Mouse (Mus musculus): Measurements from ENCODE around the gene Olfr1090. TPM values are rescaled to one million over a fixed set of nuclear protein-coding genes. Genes with fewer than 3 reads are reported as not detected.

Olfr1090 gene
- not detected for total RNA-seq (2022)

- DNase-seq (ENCODE audit: low spot score in 2 of 2), result no peak
Observed at GRCm38 (mm10) chr2:86758893-86759292, at the start of gene Olfr1090. TSS of gene Olfr1090 (minus strand) at chr2:86758993.

DNA sequence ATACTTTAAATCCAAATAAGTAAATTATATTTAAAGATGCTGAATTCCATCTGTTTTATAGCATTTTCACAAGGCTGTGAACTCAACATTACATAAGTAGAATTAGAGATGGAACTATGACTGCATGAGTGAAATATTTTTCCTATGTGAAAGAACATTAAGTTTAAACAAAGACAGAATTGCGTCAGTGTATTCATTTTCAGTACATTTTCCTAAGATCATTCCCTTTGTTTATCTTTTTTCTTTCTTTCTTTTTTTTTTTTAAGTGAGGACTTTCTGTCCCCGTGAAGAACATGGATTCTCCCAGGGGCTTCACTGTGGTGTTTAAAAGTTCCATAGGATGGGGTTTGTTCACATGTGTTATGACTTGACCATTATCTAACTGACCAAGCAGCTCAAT lies 23.4 kb upstream of the Olfr1090 start, which contains the start of gene Olfr1093:
Olfr1093 (plus strand) TSS at position 301 of the 400 bp plus-strand sequence.
- no peak for DNase-seq (ENCODE audit: low spot score in 2 of 2)

- DNase-seq (ENCODE audit: low spot score in 2 of 2), result no peak
Observed at GRCm38 (mm10) chr2:86761050-86761449, 2.3 kb upstream of the Olfr1090 start.

GRCm38 (mm10) chr2:86733601-86734000 lies 25.2 kb downstream of the Olfr1090 start, which contains the start of gene Olfr1089:
TSS of gene Olfr1089 (minus strand) at chr2:86733701.
- no peak for DNase-seq (ENCODE audit: low spot score in 2 of 2)

Other genes starting within 250 kb of the Olfr1090 start
- not detected for gene Olfr1079, start 216.5 kb downstream of the Olfr1090 start, total RNA-seq (2022)
- not detected for gene Olfr1080, start 200.8 kb downstream of the Olfr1090 start, total RNA-seq (2022)
- gene Olfr1082, start 160.0 kb downstream of the Olfr1090 start, total RNA-seq (2022), result not detected
- not detected for gene Olfr1084, start 119.3 kb downstream of the Olfr1090 start, total RNA-seq (2022)
- not detected for gene Olfr1085, start 97.0 kb downstream of the Olfr1090 start, total RNA-seq (2022)
- not detected for gene Olfr1086, start 78.9 kb downstream of the Olfr1090 start, total RNA-seq (2022)
- gene Olfr1087, start 60.6 kb downstream of the Olfr1090 start, total RNA-seq (2022), result not detected
- not detected for gene Olfr1089, start 25.3 kb downstream of the Olfr1090 start, total RNA-seq (2022)
- gene Olfr1093, start 23.5 kb upstream of the Olfr1090 start, total RNA-seq (2022), result not detected
- gene Olfr141, start 51.0 kb upstream of the Olfr1090 start, total RNA-seq (2022), result not detected
- gene Olfr1094, start 65.7 kb upstream of the Olfr1090 start, total RNA-seq (2022), result not detected
- not detected for gene Olfr1095, start 92.7 kb upstream of the Olfr1090 start, total RNA-seq (2022)
- gene Gm13723, start 115.8 kb upstream of the Olfr1090 start, total RNA-seq (2022), result not detected
- gene Olfr1097, start 133.2 kb upstream of the Olfr1090 start, total RNA-seq (2022), result not detected
- gene Olfr1098, start 165.6 kb upstream of the Olfr1090 start, total RNA-seq (2022), result not detected
- not detected for gene Olfr1099, start 201.7 kb upstream of the Olfr1090 start, total RNA-seq (2022)
- gene Olfr1100, start 221.0 kb upstream of the Olfr1090 start, total RNA-seq (2022), result not detected
- gene Olfr1101, start 232.2 kb upstream of the Olfr1090 start, total RNA-seq (2022), result not detected
- not detected for gene Olfr1102, start 239.4 kb upstream of the Olfr1090 start, total RNA-seq (2022)